Mouse (Mus musculus) cerebellum, adult 11-12 months (tissue): ENCODE measurements around the gene Exosc2.

Experiments used
- DNase-seq: peaks from one replicate; pipeline ENCODE4 v3.0.0; 2022

Exosc2 gene

DNA sequence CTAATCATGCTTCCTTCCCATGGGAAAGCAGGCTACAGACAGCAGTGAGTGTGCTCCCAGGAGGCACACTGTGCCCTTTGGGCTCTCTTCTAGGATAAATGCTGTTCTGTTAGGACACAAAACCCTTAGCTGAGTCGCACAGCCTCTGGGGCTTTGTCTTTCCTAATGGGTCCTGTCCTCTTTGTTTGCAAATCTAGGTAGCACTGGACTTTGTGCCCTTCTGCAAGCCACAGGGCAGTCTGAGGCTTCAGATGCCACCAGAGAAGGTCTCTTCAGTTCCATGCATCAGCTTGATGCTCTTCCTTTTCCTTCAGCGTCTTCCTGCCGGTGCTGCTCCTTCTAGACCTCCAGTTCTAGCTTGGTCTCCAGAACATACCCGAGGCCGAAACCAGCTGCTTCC, 60.1 kb downstream of the Exosc2 start:
- no peak for DNase-seq
